Mouse (Mus musculus) kidney, embryonic 14.5 days (tissue): ENCODE measurements around the gene Cnnm3. TPM values are rescaled to one million over a fixed set of nuclear protein-coding genes. Genes with fewer than 3 reads are reported as not detected.
A peak's percentile ranks its signal among the peaks of the same experiment; 100 is the strongest.

Experiments
- ATAC-seq: fragments of 200-750 bp; cut with Nextera tagmentation; 2 replicates; pipeline ENCODE4 v1.8.0; 2017; ENCODE audit warnings: moderate number of reproducible peaks, mild to moderate bottlenecking, moderate TSS enrichment, moderate library complexity; ENCODE audit not compliant: low FRiP score, low TSS enrichment
- H3K27ac ChIP-seq: fragments of 300-500 bp; sonication (generic); 2 replicates; pipeline ENCODE4 v1.5.1; 2014; ENCODE audit warnings: low read depth, mild to moderate bottlenecking, low read length, moderate library complexity, mixed read lengths
- H3K27me3 ChIP-seq: fragments of 300-500 bp; sonication (generic); 2 replicates; pipeline ENCODE4 v1.6.1; 2014; ENCODE audit warnings: mild to moderate bottlenecking, low read length; ENCODE audit not compliant: control insufficient read depth, insufficient read depth
- H3K36me3 ChIP-seq: fragments of 300-500 bp; sonication (generic); 2 replicates; pipeline ENCODE4 v1.6.1; 2014; ENCODE audit warnings: low read length, mixed read lengths; ENCODE audit not compliant: control insufficient read depth, insufficient read depth
- H3K4me1 ChIP-seq: fragments of 300-500 bp; sonication (generic); 2 replicates; pipeline ENCODE4 v1.6.1; 2014; ENCODE audit warnings: low read length, mixed read lengths; ENCODE audit not compliant: control insufficient read depth, insufficient read depth
- H3K4me2 ChIP-seq: fragments of 300-500 bp; sonication (generic); replicated peaks from 2 replicates; pipeline ENCODE4 v1.6.1; 2014; ENCODE audit warnings: low read depth, mild to moderate bottlenecking, low read length
- H3K4me3 ChIP-seq: fragments of 300-500 bp; sonication (generic); 2 replicates; pipeline ENCODE4 v1.5.1; 2014; ENCODE audit warnings: mild to moderate bottlenecking, low read length
- H3K9ac ChIP-seq: fragments of 300-500 bp; sonication (generic); 2 replicates; pipeline ENCODE4 v1.6.1; 2014; ENCODE audit warnings: low read depth, mild to moderate bottlenecking, low read length, moderate library complexity
- H3K9me3 ChIP-seq: fragments of 300-500 bp; sonication (generic); 2 replicates; pipeline ENCODE4 v1.6.1; 2016; ENCODE audit warnings: low read length; ENCODE audit not compliant: control insufficient read depth
- WGBS: fragments of 180-500 bp; shearing (Covaris S2); extraction: QIAGEN DNeasy Blood & Tissue Kit; methylation state at CpG from one replicate; pipeline ENCODE4 v1.1.7; 2014; 5-methylcytosine and 5-hydroxymethylcytosine counted together
- polyA plus RNA-seq: library from polyadenylated mRNA; unstranded; fragments of >200 nt; fragmentation: Nextera tagmentation; extraction: Ambion mirVana; gene quantifications from 2 replicates; pipeline ENCODE4 v1.2.1, GENCODE M21; 2014

The Cnnm3 gene
- polyA plus RNA-seq, 1 experiment from 2014 or later, result 7.5 TPM

DNA sequence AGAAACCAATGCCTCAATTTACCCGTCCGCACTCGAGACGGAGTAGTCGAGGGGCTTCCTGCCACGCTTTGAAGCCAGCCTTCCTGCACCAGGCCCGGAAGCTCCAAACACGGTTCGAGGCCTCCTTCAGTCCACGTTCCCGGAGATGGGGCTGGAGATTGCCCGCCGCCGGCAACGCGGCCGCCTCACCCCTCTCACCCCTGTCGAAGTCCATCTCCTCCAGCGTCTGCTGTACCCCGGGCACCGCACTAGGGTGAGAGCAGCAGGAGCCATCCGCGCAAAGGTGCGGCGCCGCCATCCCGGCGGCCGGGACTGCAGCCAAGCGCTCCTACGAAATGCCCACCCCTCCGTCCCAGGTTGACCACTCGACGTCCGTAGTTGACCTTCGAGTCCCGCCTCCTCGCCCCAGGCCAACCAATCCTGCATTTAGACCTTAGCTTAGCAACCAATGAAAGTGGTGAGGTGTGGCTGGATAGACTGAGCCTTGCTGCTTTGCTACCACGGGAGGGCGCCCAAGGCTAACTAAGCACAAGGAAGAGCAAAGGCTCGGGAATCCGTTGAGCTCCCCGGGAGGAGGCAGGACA lies 35.3 kb downstream of the Cnnm3 start, which contains the start of gene Ankrd39:
Ankrd39 (minus strand) TSS at position 558 of the 584 bp plus-strand sequence.
- peaks cover 36% of the 10 kb centered on the region for H3K36me3 ChIP-seq

DNA sequence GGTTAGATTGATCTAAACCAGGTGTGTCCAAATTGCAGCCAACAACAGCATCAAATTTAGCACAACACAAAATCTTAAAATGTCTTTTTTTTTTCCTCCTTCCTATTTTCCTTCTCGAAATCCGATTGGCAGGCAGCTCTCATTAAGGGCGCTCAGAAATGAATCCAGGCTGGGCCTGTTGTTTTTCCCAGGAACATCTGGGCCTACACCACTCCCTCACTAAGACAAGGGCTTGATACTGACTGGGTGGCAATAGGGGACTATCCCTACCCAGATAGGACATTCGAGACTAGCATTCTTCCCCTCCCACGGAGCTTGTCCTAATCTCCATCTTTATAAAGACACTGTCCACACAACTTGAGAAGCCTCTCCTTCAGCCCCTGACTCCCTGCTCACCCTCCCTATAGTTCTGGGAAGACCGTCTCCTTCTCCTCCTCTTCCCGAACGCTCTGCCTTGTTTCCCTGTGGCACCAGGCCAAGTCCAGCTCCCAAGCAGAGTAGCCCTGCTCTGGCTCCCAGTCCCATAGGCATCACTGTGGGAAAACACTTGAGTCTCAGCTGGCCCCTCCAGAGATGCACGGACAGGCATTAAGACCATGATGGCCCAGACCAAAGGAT lies 36.4 kb downstream of the Cnnm3 start:
- no peak overlapping the region for H3K9ac ChIP-seq
- H3K27me3 ChIP-seq, result no peaks in the 10 kb centered on the region
- peaks cover 47% of the 10 kb centered on the region for H3K36me3 ChIP-seq
- H3K4me1 ChIP-seq, result peaks cover 29% of the 10 kb centered on the region
- H3K4me3 ChIP-seq, result no peak overlapping the region
- WGBS, result 36% methylated on average over 9 of the region's 9 CpGs
- H3K4me2 ChIP-seq, result no peak overlapping the region
- ATAC-seq, result no peak
- peak overlapping the region; percentile 69; the same call in 1 of the 2 replicates for H3K27ac ChIP-seq
- H3K9me3 ChIP-seq, result no peaks in the 10 kb centered on the region

More for the DNA sequence above, 35.3 kb downstream of the Cnnm3 start, which contains the start of gene Ankrd39:
- Histone ChIP-seq H3K4me1 (peaks cover 29% of the 10 kb centered on the region), H3K9ac (peak within 1 kb of the TSS; percentile 75), H3K4me3 (peak within 1 kb of the TSS; percentile 73), H3K27me3 (no peaks in the 10 kb centered on the region), H3K4me2 (peak within 1 kb of the TSS; percentile 80), H3K9me3 (no peaks in the 10 kb centered on the region), H3K27ac (peak within 1 kb of the TSS; percentile 69)
- WGBS, result under 1% methylated on average over 43 of the region's 43 CpGs
- peak; percentile 98 for ATAC-seq

DNA sequence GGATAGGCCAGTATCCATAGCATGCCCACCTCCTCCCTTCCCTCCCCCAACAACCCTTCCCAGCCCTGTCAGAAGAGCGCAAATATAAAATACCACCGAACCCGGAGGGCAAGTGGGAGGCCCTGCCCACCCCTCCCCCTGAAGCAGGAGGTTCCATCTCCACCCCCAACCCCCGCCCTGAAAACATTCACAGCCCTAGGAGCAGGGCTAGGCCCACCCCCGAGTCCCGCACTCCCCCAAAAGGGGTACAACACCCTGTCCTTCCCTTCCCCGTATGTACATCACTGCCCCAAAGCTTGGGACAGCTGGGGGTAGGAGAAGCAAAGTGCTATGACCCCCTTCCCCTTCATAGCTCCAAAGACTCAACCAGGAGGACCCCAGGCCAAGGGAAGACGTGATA lies 37.1 kb downstream of the Cnnm3 start:
- Histone ChIP-seq H3K36me3 (peaks cover 54% of the 10 kb centered on the region), H3K4me1 (peaks cover 29% of the 10 kb centered on the region), H3K27me3 (no peaks in the 10 kb centered on the region), H3K9me3 (no peaks in the 10 kb centered on the region), H3K4me3 (no peak overlapping the region), H3K4me2 (no peak overlapping the region), H3K27ac (no peak overlapping the region), H3K9ac (no peak overlapping the region; the same call in 1 of the 2 replicates)
- ATAC-seq, result no peak
- WGBS, result 32% methylated on average over 8 of the region's 8 CpGs

DNA sequence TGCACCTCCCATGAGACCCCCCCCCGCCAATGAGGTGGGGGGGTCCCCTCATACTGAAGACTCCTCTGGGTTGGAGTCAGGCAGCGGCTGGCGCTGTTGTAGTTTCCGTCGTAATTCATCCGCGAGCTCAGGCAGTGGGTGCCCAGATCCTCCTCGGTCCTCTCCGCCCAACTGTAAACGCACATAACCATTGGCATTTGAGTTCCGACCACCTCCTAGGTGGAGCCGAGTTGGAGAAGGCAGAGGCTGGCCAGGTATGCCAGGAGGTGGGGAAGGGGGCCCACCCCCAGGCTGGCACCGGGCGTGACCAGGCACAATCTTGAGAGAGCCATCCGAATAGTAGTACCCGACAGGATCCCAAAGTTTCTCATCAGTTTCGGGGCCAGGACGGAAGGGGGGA lies 37.8 kb downstream of the Cnnm3 start:
- Histone ChIP-seq H3K4me2 (no peak overlapping the region; the same call in 1 of the 2 replicates), H3K27me3 (no peaks in the 10 kb centered on the region), H3K4me1 (peaks cover 32% of the 10 kb centered on the region), H3K9ac (peak overlapping the region; percentile 18; the same call in 1 of the 2 replicates), H3K27ac (no peak overlapping the region), H3K4me3 (no peak overlapping the region), H3K36me3 (peaks cover 61% of the 10 kb centered on the region), H3K9me3 (no peaks in the 10 kb centered on the region)
- ATAC-seq, result no peak
- 70% methylated on average over 18 of the region's 18 CpGs for WGBS

DNA sequence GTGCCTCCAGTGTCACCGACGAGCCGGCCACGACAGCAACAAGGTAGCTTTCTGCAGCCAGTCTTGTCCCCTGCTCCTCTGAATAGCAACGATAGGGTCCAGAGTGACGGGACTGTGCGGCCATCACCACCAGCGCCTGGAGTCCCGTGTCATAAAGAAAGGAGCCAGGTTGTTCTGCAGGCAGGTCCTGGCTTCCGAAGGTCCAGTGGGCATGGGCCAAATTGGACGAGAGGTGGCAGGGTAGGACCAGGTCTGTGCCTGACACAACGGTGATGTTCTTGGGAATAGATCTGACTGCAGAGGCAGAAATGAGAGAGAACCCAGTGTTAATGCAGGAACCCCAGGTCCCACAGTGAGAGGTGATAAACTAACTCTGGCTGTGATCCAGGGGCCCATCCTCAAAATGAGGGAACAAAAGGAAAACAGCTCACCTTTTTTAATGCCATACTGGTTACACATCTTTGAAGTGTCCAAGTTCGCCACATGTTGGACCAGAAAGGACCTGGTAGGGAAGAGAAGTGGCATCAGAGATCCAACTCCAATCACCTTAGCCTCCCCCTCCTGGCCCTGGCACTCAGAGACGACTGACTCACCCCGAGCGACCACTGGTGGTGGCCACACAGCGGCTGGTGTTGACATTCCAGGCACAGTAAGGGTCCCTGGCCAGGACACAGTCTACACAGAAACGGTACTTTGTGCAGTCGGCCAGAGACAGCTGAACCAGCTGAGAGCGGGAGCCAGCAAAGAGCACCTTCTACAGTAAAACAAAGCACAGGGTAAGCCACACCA lies 38.6 kb downstream of the Cnnm3 start:
- Histone ChIP-seq H3K4me1 (peaks cover 40% of the 10 kb centered on the region), H3K27me3 (no peaks in the 10 kb centered on the region), H3K4me2 (no peak overlapping the region), H3K4me3 (no peak overlapping the region), H3K36me3 (peaks cover 67% of the 10 kb centered on the region), H3K9me3 (no peaks in the 10 kb centered on the region), H3K27ac (no peak overlapping the region), H3K9ac (no peak overlapping the region)
- 77% methylated on average over 20 of the region's 20 CpGs for WGBS
- no peak for ATAC-seq

DNA sequence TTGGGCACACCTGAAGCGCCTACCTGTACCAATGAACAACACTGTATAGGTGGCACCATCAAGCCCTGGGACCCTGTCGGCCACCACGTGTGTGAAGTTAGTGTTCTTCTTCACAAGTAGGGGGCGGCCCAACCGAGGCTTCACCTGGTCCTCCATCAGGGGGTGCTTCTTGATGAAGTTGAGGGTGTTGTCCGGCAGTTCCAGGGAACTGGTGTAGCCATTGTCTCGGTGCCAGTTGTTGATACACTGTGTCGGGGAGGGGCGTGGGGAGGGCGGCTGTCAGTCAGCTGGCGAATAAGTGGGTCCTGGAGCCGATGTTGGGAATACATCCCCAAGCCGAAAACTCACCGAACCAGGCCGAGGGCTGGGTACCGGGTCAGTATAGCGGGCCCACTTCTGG lies 40.2 kb downstream of the Cnnm3 start:
- 92% methylated on average over 17 of the region's 17 CpGs for WGBS
- Histone ChIP-seq H3K27ac (no peak overlapping the region), H3K36me3 (peaks cover 69% of the 10 kb centered on the region), H3K4me1 (peaks cover 41% of the 10 kb centered on the region), H3K9ac (no peak overlapping the region), H3K4me2 (no peak overlapping the region), H3K4me3 (no peak overlapping the region), H3K27me3 (no peaks in the 10 kb centered on the region), H3K9me3 (no peaks in the 10 kb centered on the region)
- ATAC-seq, result no peak

DNA sequence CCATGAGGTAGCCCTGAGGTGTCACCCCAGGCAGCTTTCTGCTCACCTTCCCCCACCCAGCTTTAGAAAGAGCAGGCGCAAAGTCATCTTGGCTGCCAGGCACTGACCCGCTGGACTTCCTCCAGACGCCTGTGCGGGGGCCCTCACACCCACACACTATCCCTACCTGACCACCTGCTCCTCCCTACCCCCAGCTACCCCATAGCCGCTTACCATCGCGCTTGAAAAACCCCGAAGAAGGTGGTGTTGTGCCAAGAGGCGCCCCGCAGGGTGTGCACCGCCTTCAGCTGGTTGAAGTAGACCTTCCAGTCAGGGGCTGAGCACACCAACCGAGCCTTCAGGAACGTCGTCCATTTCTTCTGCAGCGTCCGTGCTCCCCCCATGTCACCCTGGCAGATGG lies 40.8 kb downstream of the Cnnm3 start:
- H3K4me1 ChIP-seq, result peaks cover 39% of the 10 kb centered on the region
- peaks cover 69% of the 10 kb centered on the region for H3K36me3 ChIP-seq
- 78% methylated on average over 16 of the region's 16 CpGs for WGBS
- H3K9me3 ChIP-seq, result no peaks in the 10 kb centered on the region
- ATAC-seq, result no peak
- no peak overlapping the region for H3K4me2 ChIP-seq
- no peak overlapping the region for H3K27ac ChIP-seq
- H3K9ac ChIP-seq, result no peak overlapping the region
- H3K4me3 ChIP-seq, result no peak overlapping the region
- H3K27me3 ChIP-seq, result no peaks in the 10 kb centered on the region

DNA sequence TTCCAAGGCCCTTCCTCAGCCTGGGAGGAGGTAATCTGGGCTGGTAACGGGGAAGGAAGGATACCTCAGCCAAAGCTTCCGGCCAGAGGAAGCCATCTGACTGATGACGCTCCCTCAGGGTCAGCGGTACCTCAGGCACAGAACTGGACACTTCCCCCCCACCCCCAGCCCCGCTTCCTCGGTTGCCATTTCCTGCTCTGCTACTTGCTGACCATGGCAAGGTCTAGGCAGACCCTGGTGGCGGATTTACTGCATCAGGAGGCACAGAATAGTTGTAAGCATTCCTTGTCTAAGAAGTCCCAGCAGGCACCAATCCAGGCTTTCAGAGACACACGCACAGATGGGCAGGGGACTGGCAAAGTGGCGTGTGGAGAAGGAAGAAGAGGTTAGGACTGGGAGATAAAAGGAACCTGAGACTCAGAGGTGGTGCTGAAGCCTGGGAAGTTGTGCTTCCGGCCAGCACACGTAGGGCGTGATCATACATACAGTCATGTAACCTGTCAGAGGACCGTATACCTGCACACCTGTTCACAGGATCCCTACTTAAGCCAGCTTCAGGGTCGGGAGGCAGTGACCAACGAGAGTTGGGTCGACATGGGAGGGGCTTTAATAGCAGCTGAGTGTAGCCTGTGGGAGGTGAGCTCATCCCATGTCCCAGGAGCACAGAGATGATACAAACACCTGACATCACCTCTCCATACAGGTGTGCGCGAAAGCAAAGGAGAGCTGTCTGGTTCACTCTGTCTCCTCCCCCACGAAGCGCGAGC lies 43.1 kb downstream of the Cnnm3 start:
- 49% methylated on average over 21 of the region's 21 CpGs for WGBS
- H3K27ac ChIP-seq, result peak overlapping the region; percentile 100; the same call in 1 of the 2 replicates
- no peaks in the 10 kb centered on the region for H3K27me3 ChIP-seq
- H3K9me3 ChIP-seq, result no peaks in the 10 kb centered on the region
- peaks cover 32% of the 10 kb centered on the region for H3K4me1 ChIP-seq
- ATAC-seq, result no peak
- H3K9ac ChIP-seq, result peak overlapping the region; percentile 97; the same call in 1 of the 2 replicates
- peak overlapping the region; percentile 55 for H3K4me3 ChIP-seq
- H3K36me3 ChIP-seq, result peaks cover 55% of the 10 kb centered on the region
- peak overlapping the region; percentile 56 for H3K4me2 ChIP-seq
